Mouse (Mus musculus) olfactory bulb, adult 2 months (tissue): ENCODE measurements at regions not wholly inside any gene's neighbourhood (a gene's known extent, or its start where the extent isn't known, plus 50 kb on each side); places are given as distances from the start of the nearest gene placed in this dataset.

Source experiments
- CTCF ChIP-seq: fragments of 200-500 bp; IDR thresholded peaks from 2 replicates; pipeline ENCODE4 v1.5.1; 2012; ENCODE audit warnings: low read depth, mild to moderate bottlenecking, low read length, moderate library complexity; ENCODE audit not compliant: insufficient read depth
- POLR2A ChIP-seq: fragments of 200-500 bp; IDR thresholded peaks from 2 replicates; pipeline ENCODE4 v1.6.1; 2012; ENCODE audit warnings: mild to moderate bottlenecking, low read depth, low read length, moderate library complexity; ENCODE audit not compliant: insufficient read depth

GRCm38 (mm10) chr2:133035421-133035820 lies 89.7 kb upstream of the Fermt1 start:
- no peak for TF ChIP-seq CTCF
- TF ChIP-seq POLR2A: no peak
